Mouse (Mus musculus) stomach, embryonic 14.5 days (tissue): ENCODE results near the gene Mgme1. TPM values are rescaled to one million over a fixed set of nuclear protein-coding genes. Genes with fewer than 3 reads are reported as not detected.

ENCODE experiments used
- ATAC-seq: fragments of 200-750 bp; cut with Nextera tagmentation; 2 replicates; pipeline ENCODE4 v1.8.0; 2017; ENCODE audit warnings: low read depth, moderate TSS enrichment; ENCODE audit not compliant: insufficient number of reproducible peaks, insufficient read depth, low FRiP score
- H3K27ac ChIP-seq: fragments of 300-500 bp; sonication (generic); 2 replicates; pipeline ENCODE4 v1.5.1; 2014; ENCODE audit warnings: mild to moderate bottlenecking, low read length, moderate library complexity, mixed read lengths
- H3K27me3 ChIP-seq: fragments of 300-500 bp; sonication (generic); 2 replicates; pipeline ENCODE4 v1.6.1; 2014; ENCODE audit warnings: low read length, control low read depth, mixed read lengths; ENCODE audit not compliant: control insufficient read depth, insufficient read depth
- H3K36me3 ChIP-seq: fragments of 300-500 bp; sonication (generic); 2 replicates; pipeline ENCODE4 v1.6.1; 2014; ENCODE audit warnings: mild to moderate bottlenecking, control low read depth, low read length, moderate library complexity, mixed read lengths; ENCODE audit not compliant: control insufficient read depth, insufficient read depth
- H3K4me1 ChIP-seq: fragments of 300-500 bp; sonication (generic); 2 replicates; pipeline ENCODE4 v1.6.1; 2014; ENCODE audit warnings: low read length, control low read depth, mixed read lengths; ENCODE audit not compliant: control insufficient read depth, insufficient read depth
- H3K4me2 ChIP-seq: fragments of 300-500 bp; sonication (generic); replicated peaks from 2 replicates; pipeline ENCODE4 v1.6.1; 2014; ENCODE audit warnings: low read depth, low read length, control low read depth
- H3K4me3 ChIP-seq: fragments of 300-500 bp; sonication (generic); 2 replicates; pipeline ENCODE4 v1.5.1; 2014; ENCODE audit warnings: low read depth, low read length, control low read depth
- H3K9ac ChIP-seq: fragments of 300-500 bp; sonication (generic); replicated peaks from 2 replicates; pipeline ENCODE4 v1.6.1; 2014; ENCODE audit warnings: low read depth, mild to moderate bottlenecking, control low read depth, low read length, moderate library complexity, mixed read lengths
- H3K9me3 ChIP-seq: fragments of 300-500 bp; sonication (generic); 2 replicates; pipeline ENCODE4 v1.6.1; 2016; ENCODE audit warnings: low read depth, low read length, control low read depth; ENCODE audit not compliant: control insufficient read depth
- WGBS: fragments of 180-500 bp; shearing (Covaris S2); extraction: QIAGEN DNeasy Blood & Tissue Kit; methylation state at CpG from one replicate; pipeline ENCODE4 v1.1.7; 2014; 5-methylcytosine and 5-hydroxymethylcytosine counted together
- polyA plus RNA-seq: library from polyadenylated mRNA; unstranded; fragments of >200 nt; fragmentation: Nextera tagmentation; extraction: Ambion mirVana; gene quantifications from 2 replicates; pipeline ENCODE4 v1.2.1, GENCODE M21; 2014

The Mgme1 gene
- polyA plus RNA-seq, 1 experiment from 2014 or later = 20.0 TPM

- WGBS = 45% methylated on average over 5 of the region's 5 CpGs
- H3K27me3 ChIP-seq = no peaks in the 10 kb centered on the region
- ATAC-seq = peak; percentile 54; the same call in 1 of the 2 replicates
- no peak overlapping the region for H3K9ac ChIP-seq
- no peaks in the 10 kb centered on the region for H3K9me3 ChIP-seq
- H3K4me3 ChIP-seq = no peak overlapping the region
- no peak overlapping the region for H3K4me2 ChIP-seq
- H3K27ac ChIP-seq = no peak overlapping the region
- H3K36me3 ChIP-seq = no peaks in the 10 kb centered on the region
- no peaks in the 10 kb centered on the region for H3K4me1 ChIP-seq
Observed at GRCm38 (mm10) chr2:144310273-144310672, 39.8 kb downstream of the Mgme1 start.

- no peak overlapping the region for H3K27ac ChIP-seq
- no peak for ATAC-seq
- 84% methylated on average over 2 of the region's 2 CpGs for WGBS
Observed at GRCm38 (mm10) chr2:144311372-144311771, 40.9 kb downstream of the Mgme1 start.

GRCm38 (mm10) chr2:144324218-144324617 is 53.8 kb downstream of the Mgme1 start:
- Histone ChIP-seq H3K36me3 (no peaks in the 10 kb centered on the region), H3K9ac (no peak overlapping the region), H3K4me1 (no peaks in the 10 kb centered on the region), H3K4me2 (no peak overlapping the region), H3K27me3 (0 out of 2 replicates have a peak, but pooled peaks cover under 1% of the 10 kb centered on the region), H3K4me3 (no peak overlapping the region), H3K27ac (no peak overlapping the region), H3K9me3 (no peaks in the 10 kb centered on the region)
- 62% methylated on average over 3 of the region's 3 CpGs for WGBS
- ATAC-seq = no peak

More at GRCm38 (mm10) chr2:144311372-144311771, 40.9 kb downstream of the Mgme1 start:
- no peak overlapping the region for H3K9ac ChIP-seq
- no peaks in the 10 kb centered on the region for H3K36me3 ChIP-seq
- no peaks in the 10 kb centered on the region for H3K9me3 ChIP-seq
- H3K4me1 ChIP-seq = no peaks in the 10 kb centered on the region
- no peaks in the 10 kb centered on the region for H3K27me3 ChIP-seq
- H3K4me3 ChIP-seq = no peak overlapping the region
- H3K4me2 ChIP-seq = no peak overlapping the region

GRCm38 (mm10) chr2:144329451-144329850 is 59.0 kb downstream of the Mgme1 start:
- H3K27me3 ChIP-seq = peaks cover 26% of the 10 kb centered on the region
- H3K4me3 ChIP-seq = peak overlapping the region; percentile 50; the same call in 1 of the 2 replicates
- H3K36me3 ChIP-seq = no peaks in the 10 kb centered on the region
- H3K4me2 ChIP-seq = peak overlapping the region; percentile 93
- no peak overlapping the region for H3K27ac ChIP-seq
- no peak overlapping the region for H3K9ac ChIP-seq
- WGBS = 7% methylated on average over 8 of the region's 10 CpGs
- H3K4me1 ChIP-seq = peaks cover 15% of the 10 kb centered on the region; the same call in 1 of the 2 replicates
- no peaks in the 10 kb centered on the region for H3K9me3 ChIP-seq
- ATAC-seq = no peak

- peak overlapping the region; percentile 50; the same call in 1 of the 2 replicates for H3K4me3 ChIP-seq
- peaks cover 15% of the 10 kb centered on the region; the same call in 1 of the 2 replicates for H3K4me1 ChIP-seq
- H3K4me2 ChIP-seq = peak overlapping the region; percentile 93
- no peaks in the 10 kb centered on the region for H3K36me3 ChIP-seq
- ATAC-seq = no peak
- H3K9me3 ChIP-seq = no peaks in the 10 kb centered on the region
- no peak overlapping the region for H3K27ac ChIP-seq
- WGBS = 2% methylated on average over 10 of the region's 10 CpGs
- no peak overlapping the region for H3K9ac ChIP-seq
- peaks cover 28% of the 10 kb centered on the region for H3K27me3 ChIP-seq
Observed at GRCm38 (mm10) chr2:144329937-144330336, 59.5 kb downstream of the Mgme1 start.

- Histone ChIP-seq H3K4me3 (peak overlapping the region; percentile 50), H3K4me2 (peak overlapping the region; percentile 93), H3K27ac (no peak overlapping the region), H3K4me1 (peaks cover 15% of the 10 kb centered on the region; the same call in 1 of the 2 replicates), H3K9ac (peak overlapping the region; percentile 38; the same call in 1 of the 2 replicates), H3K36me3 (no peaks in the 10 kb centered on the region), H3K27me3 (peaks cover 28% of the 10 kb centered on the region), H3K9me3 (no peaks in the 10 kb centered on the region)
- peak; percentile 50; the same call in 1 of the 2 replicates for ATAC-seq
- WGBS = 2% methylated on average over 33 of the region's 41 CpGs
Observed at GRCm38 (mm10) chr2:144330352-144330959, 60.0 kb downstream of the Mgme1 start.

Other genes with a start within 250 kb of the Mgme1 start
- not detected in 2 replicates for gene Banf2, start 237.6 kb upstream of the Mgme1 start, polyA plus RNA-seq
- 130 and 141 TPM in 2 replicates for gene Snx5, start 243 bp downstream of the Mgme1 start, polyA plus RNA-seq
- gene Ovol2, start 61.5 kb downstream of the Mgme1 start, polyA plus RNA-seq = 3.7 and 4.0 TPM in 2 replicates
- 31.2 and 37.0 TPM in 2 replicates for gene Kat14, start 98.3 kb downstream of the Mgme1 start, polyA plus RNA-seq
- 0.93 and 4.0 TPM in 2 replicates for gene Pet117, start 98.3 kb downstream of the Mgme1 start, polyA plus RNA-seq